Mouse (Mus musculus) CH12.LX (cell line): ENCODE results near the gene Fads3. TPM values are rescaled to one million over a fixed set of nuclear protein-coding genes. Genes with fewer than 3 reads are reported as not detected.

Experiments
- DNase-seq: peaks from one replicate; pipeline ENCODE4 v3.0.0-alpha.2; 2013; ENCODE audit errors: extremely low read depth
- H3K27ac ChIP-seq: 2 replicates; pipeline ENCODE4 v1.5.1; 2012; ENCODE audit warnings: low read depth, mild to moderate bottlenecking, control low read depth, moderate library complexity; ENCODE audit not compliant: insufficient read depth
- H3K27me3 ChIP-seq: replicated peaks from 2 replicates; pipeline ENCODE3; 2012; ENCODE audit warnings: inconsistent platforms
- H3K36me3 ChIP-seq, 2 experiments: replicated peaks in 1 of 2; 2 replicates each; pipeline versions ENCODE3 to v1.6.1; 2012; ENCODE audit warnings: inconsistent platforms in 1 of 2, low read length in 1 of 2, mild to moderate bottlenecking in 1 of 2, mixed read lengths in 1 of 2, moderate library complexity in 1 of 2; ENCODE audit not compliant: control insufficient read depth in 1 of 2, insufficient read depth in 1 of 2
- H3K4me1 ChIP-seq, 2 experiments: 2 replicates each; pipeline ENCODE4 v1.6.1; 2012; ENCODE audit warnings: inconsistent platforms in 1 of 2, moderate library complexity in 1 of 2; ENCODE audit not compliant: insufficient read depth in 2 of 2, control insufficient read depth in 1 of 2
- H3K4me2 ChIP-seq: 2 replicates; pipeline ENCODE4 v1.6.1; 2012; ENCODE audit warnings: low read depth, mild to moderate bottlenecking, control low read depth; ENCODE audit not compliant: poor library complexity, insufficient read depth, severe bottlenecking
- H3K4me3 ChIP-seq, 3 experiments: fragments of 150-350 bp in 1 of 3; sonication (generic) in 1 of 3; replicated peaks in 1 of 3; 2 replicates each; pipeline versions ENCODE3 to v1.5.1; 2011 to 2012; ENCODE audit warnings: low read depth in 2 of 3, low read length in 2 of 3, mild to moderate bottlenecking in 2 of 3, moderate library complexity in 2 of 3, control low read depth in 1 of 3, improper control_type of control experiment in 1 of 3, inconsistent platforms in 1 of 3, mixed read lengths in 1 of 3; ENCODE audit not compliant: poor library complexity in 1 of 3
- H3K79me2 ChIP-seq: replicated peaks from 2 replicates; pipeline ENCODE4 v1.6.1; 2012; ENCODE audit warnings: mild to moderate bottlenecking, moderate library complexity; ENCODE audit not compliant: control insufficient read depth, poor library complexity, insufficient read depth, severe bottlenecking; ENCODE audit errors: extremely low read depth
- H3K9ac ChIP-seq: 2 replicates; pipeline ENCODE4 v1.6.1; 2012; ENCODE audit warnings: low read depth, mild to moderate bottlenecking, control low read depth, moderate library complexity; ENCODE audit not compliant: insufficient read depth
- H3K9me3 ChIP-seq: replicated peaks from 2 replicates; pipeline ENCODE3; 2012; ENCODE audit warnings: low read length, inconsistent platforms, mixed read lengths
- BHLHE40 ChIP-seq: IDR thresholded peaks from 2 replicates; pipeline ENCODE4 v1.6.1; 2011; ENCODE audit warnings: mild to moderate bottlenecking, low read depth, low read length, improper control_type of control experiment
- E2F4 ChIP-seq: IDR thresholded peaks from 2 replicates; pipeline ENCODE4 v1.6.1; 2011; ENCODE audit warnings: low read depth, low read length, improper control_type of control experiment; ENCODE audit not compliant: insufficient replicate concordance
- ETS1 ChIP-seq: conservative IDR thresholded peaks from 2 replicates; pipeline ENCODE4 v1.6.1; 2012; ENCODE audit warnings: low read depth, mild to moderate bottlenecking, inconsistent platforms, low read length, improper control_type of control experiment, moderate library complexity
- HCFC1 ChIP-seq: IDR thresholded peaks from 2 replicates; pipeline ENCODE4 v1.6.1; 2012; ENCODE audit warnings: low read depth, mild to moderate bottlenecking, inconsistent platforms, low read length, improper control_type of control experiment
- JUND ChIP-seq: conservative IDR thresholded peaks from 2 replicates; pipeline ENCODE4 v1.6.1; 2011; ENCODE audit warnings: low read depth, low read length, improper control_type of control experiment
- KAT2A ChIP-seq: IDR thresholded peaks from 2 replicates; pipeline ENCODE4 v1.6.1; 2012; ENCODE audit warnings: low read length, improper control_type of control experiment, inconsistent platforms; ENCODE audit not compliant: insufficient replicate concordance
- MAZ ChIP-seq: IDR thresholded peaks from 2 replicates; pipeline ENCODE4 v1.6.1; 2012; ENCODE audit warnings: low read depth, mild to moderate bottlenecking, inconsistent platforms, low read length, improper control_type of control experiment, moderate library complexity
- MYC ChIP-seq: IDR thresholded peaks from 2 replicates; pipeline ENCODE4 v1.6.1; 2011; ENCODE audit warnings: low read depth, mild to moderate bottlenecking, improper control_type of control experiment, low read length
- PAX5 ChIP-seq: IDR thresholded peaks from 2 replicates; pipeline ENCODE4 v1.6.1; 2012; ENCODE audit warnings: low read length, inconsistent platforms, mixed read lengths
- POLR2A ChIP-seq: IDR thresholded peaks from 2 replicates; pipeline ENCODE4 v1.6.1; 2011; ENCODE audit warnings: low read depth, mild to moderate bottlenecking, improper control_type of control experiment, low read length
- POLR2AphosphoS2 ChIP-seq: IDR thresholded peaks from 2 replicates; pipeline ENCODE4 v1.6.1; 2011; ENCODE audit warnings: low read depth, low read length, improper control_type of control experiment
- RAD21 ChIP-seq: IDR thresholded peaks from 2 replicates; pipeline ENCODE4 v1.6.1; 2011; ENCODE audit warnings: low read depth, mild to moderate bottlenecking, low read length, improper control_type of control experiment, moderate library complexity
- RCOR1 ChIP-seq: conservative IDR thresholded peaks from 2 replicates; pipeline ENCODE4 v1.6.1; 2012; ENCODE audit warnings: low read depth, mild to moderate bottlenecking, inconsistent platforms, low read length, improper control_type of control experiment
- SMC3 ChIP-seq: IDR thresholded peaks from 2 replicates; pipeline ENCODE4 v1.6.1; 2011; ENCODE audit warnings: low read depth, low read length, improper control_type of control experiment
- ZC3H11A ChIP-seq: IDR thresholded peaks from 2 replicates; pipeline ENCODE4 v1.6.1; 2012; ENCODE audit warnings: low read depth, mild to moderate bottlenecking, inconsistent platforms, low read length, improper control_type of control experiment
- ZMIZ1 ChIP-seq: IDR thresholded peaks from 2 replicates; pipeline ENCODE4 v1.6.1; 2012; ENCODE audit warnings: low read depth, mild to moderate bottlenecking, inconsistent platforms, low read length, improper control_type of control experiment
- dilution Hi-C: fragments of 300-500 bp; cut with MboI; formaldehyde crosslinking; loops from 2 replicates; pipeline ENCODE4 v1.14.3; 2020; ENCODE audit warnings: low sequenced_read_pairs; ENCODE audit not compliant: extremely low pct_unique_long_range_greater_than_20kb, extremely low pct_ligation_motif_present
- in situ Hi-C: fragments of 300-500 bp; cut with MboI; formaldehyde crosslinking; loops from 3 replicates; pipeline ENCODE4 v1.14.3; 2019; ENCODE audit warnings: low sequenced_read_pairs, low pct_ligation_motif_present, low pct_unique_long_range_greater_than_20kb, mixed read lengths
- polyA plus RNA-seq: library from polyadenylated mRNA; unstranded; fragments of >175 nt; gene quantifications from 2 replicates; pipeline ENCODE4 v1.2.1, GENCODE M21; 2012; ENCODE audit warnings: low read depth; ENCODE audit not compliant: insufficient read length
- total RNA-seq, 2 experiments: library from RNA; depleted of rRNA; stranded (reverse); fragments of 300-350 nt in 1 of 2; fragments of >200 nt in 1 of 2; gene quantifications; 2 replicates each; pipeline ENCODE4 v1.2.3; 2012 to 2014

Gene Fads3
- total and polyA plus RNA-seq, 3 experiments = 0.29 to 1.1 TPM; not detected in 1

GRCm38 (mm10) chr19:10082105-10082504 is 40.7 kb downstream of the Fads3 start:
- Histone ChIP-seq H3K79me2 (no peaks in the 10 kb centered on the region), H3K27ac (no peak overlapping the region)
- in situ Hi-C loops = no loop called here
- TF ChIP-seq RAD21 = no peak
- no peak for TF ChIP-seq ETS1
- TF ChIP-seq RCOR1 = no peak
- no peak for TF ChIP-seq MYC
- TF ChIP-seq BHLHE40 = no peak
- TF ChIP-seq ZC3H11A = no peak
- TF ChIP-seq POLR2A = no peak
- TF ChIP-seq SMC3 = no peak
- no peak for TF ChIP-seq PAX5
- no peak for TF ChIP-seq MAZ
- TF ChIP-seq ZMIZ1 = no peak
- TF ChIP-seq HCFC1 = no peak
- no peak for TF ChIP-seq E2F4
- no peak for TF ChIP-seq JUND
- TF ChIP-seq, all 38 proteins: peak for 0
- H3K4me1 ChIP-seq = no peaks in the 10 kb centered on the region
- no peaks in the 10 kb centered on the region for H3K9me3 ChIP-seq
- no peaks in the 10 kb centered on the region for H3K27me3 ChIP-seq
- H3K4me3 ChIP-seq = no peak overlapping the region
- DNase-seq = no peak
- dilution Hi-C loops = no loop called here
- H3K9ac ChIP-seq = no peak overlapping the region
- H3K36me3 ChIP-seq = no peaks in the 10 kb centered on the region
- no peak overlapping the region for H3K4me2 ChIP-seq

- dilution Hi-C loops (no loop called here), in situ Hi-C loops (no loop called here)
- H3K9me3 ChIP-seq = no peaks in the 10 kb centered on the region
- H3K4me1 ChIP-seq = no peaks in the 10 kb centered on the region
- no peak overlapping the region for H3K9ac ChIP-seq
- H3K4me3 ChIP-seq = no peak overlapping the region
- H3K27me3 ChIP-seq = no peaks in the 10 kb centered on the region
- no peak overlapping the region for H3K27ac ChIP-seq
- no peaks in the 10 kb centered on the region for H3K36me3 ChIP-seq
- no peak for DNase-seq
- no peaks in the 10 kb centered on the region for H3K79me2 ChIP-seq
- H3K4me2 ChIP-seq = no peak overlapping the region
- TF ChIP-seq POLR2AphosphoS2 (no peak), RAD21 (no peak), KAT2A (no peak)
- TF ChIP-seq, all 38 proteins: peak for 0
Measured at GRCm38 (mm10) chr19:10085454-10085853, 44.1 kb downstream of the Fads3 start.
